Mouse (Mus musculus) heart, postnatal 36 days (tissue): ENCODE measurements around the gene Chuk. TPM values are rescaled to one million over a fixed set of nuclear protein-coding genes. Genes with fewer than 3 reads are reported as not detected.

Experiments
- DNase-seq, 2 experiments: peaks; one replicate each; pipeline ENCODE4 v3.0.0; 2021 to 2022
- intact Hi-C: fragments of 180-260 bp; cut with DNase I; formaldehyde crosslinking; loops from one replicate; pipeline ENCODE4 v1.15.1; 2025
- total RNA-seq, 2 experiments: library from RNA; stranded (reverse); gene quantifications; 2 replicates each; pipeline ENCODE4 v1.2.3; 2021

Chuk gene
- total RNA-seq, 2 experiments from 2014 or later, result 25.8 to 29.0 TPM

DNA sequence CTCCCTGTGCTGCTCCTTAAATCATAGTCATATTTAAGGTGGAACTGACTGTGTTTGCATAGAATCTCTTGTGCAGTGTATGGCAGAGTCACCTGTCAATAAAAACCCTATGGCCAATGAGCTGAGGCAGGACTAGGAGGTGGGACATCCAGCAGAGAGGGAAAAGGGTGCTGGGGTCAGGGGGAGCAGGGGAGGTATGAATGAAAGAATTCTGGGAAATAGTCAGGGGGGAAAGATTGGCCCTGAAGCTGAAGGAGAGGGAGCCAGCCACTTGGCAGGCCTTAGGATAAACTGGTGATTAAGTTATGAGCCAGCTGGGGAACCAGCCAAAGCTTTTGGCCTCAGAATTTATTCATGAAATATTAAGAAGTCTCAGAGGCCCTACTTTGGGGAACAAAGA is 1.7 kb upstream of the Chuk start:
- no peak for DNase-seq
- intact Hi-C loops, result no loop called here

GRCm38 (mm10) chr19:44107661-44108521 is 611 bp upstream of the Chuk start:
- intact Hi-C loops, result loop anchor here (2.0 kb wide), 2 partner anchors 27 to 39 kb away; partner anchors contain the start of genes Cwf19l1 and Erlin1
- peak in 1 of 2 experiments; percentile 10 for DNase-seq

DNA sequence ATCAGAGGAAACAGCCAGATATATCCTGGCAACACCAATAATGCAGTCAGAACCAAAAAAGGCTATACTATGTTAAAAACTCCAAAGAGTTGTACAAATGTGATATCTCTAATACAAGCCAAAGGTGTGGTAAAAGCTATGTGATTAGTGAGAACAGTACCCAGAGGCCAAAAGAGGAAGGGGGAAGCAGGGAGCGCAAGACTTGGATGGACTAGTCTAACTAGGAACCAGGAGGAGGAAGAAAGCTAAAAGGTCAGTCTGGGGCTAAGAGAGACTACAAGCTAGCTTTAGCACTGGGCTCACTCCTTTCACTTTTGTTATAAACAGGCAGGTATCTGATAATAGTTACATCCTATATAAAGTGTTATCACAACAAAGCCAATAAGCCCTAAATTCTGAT is 2.9 kb downstream of the Chuk start:
- intact Hi-C loops, result no loop called here
- no peak for DNase-seq

DNA sequence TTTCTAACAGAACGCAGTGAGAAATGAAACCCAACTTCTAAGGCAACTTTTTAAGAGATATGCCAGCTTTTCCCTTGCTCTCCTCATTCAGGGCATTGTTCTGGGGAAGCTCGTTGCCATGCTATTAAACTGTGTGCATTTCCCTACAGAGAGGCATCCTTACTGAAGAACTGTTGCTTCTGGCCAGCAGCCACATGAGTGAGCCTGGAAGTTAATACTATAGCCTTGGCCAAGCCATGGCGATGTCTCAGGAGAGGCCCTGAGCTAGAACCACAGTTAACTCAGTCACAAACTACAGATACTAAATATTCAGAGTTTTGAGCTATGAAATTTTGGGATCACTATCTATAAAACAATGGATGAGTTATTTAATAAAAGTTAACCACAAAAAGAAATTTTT is 4.3 kb downstream of the Chuk start:
- no peak for DNase-seq
- intact Hi-C loops, result no loop called here

DNA sequence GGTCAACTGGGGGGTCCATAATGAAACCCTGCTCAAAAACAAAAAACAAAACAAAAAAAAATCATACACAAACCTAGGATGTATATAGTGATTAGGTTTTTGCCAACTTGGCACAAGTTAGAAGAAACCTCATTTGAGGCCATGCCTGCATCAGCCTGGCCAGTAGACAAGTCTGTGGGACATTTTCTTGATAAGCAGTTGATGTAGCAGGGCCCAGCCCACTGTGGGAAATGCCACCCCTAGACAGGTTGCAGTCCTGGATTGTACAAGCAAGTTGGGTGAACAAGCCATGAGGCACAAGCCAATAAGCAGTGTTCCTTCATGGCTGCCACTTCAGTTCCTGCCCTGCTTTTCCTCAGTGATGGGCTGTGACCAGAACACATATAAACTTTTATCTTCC is 6.4 kb downstream of the Chuk start:
- intact Hi-C loops, result no loop called here
- DNase-seq, result no peak

- no peak for DNase-seq
- intact Hi-C loops, result no loop called here
Measured at GRCm38 (mm10) chr19:44086278-44086677, 21.0 kb downstream of the Chuk start.

GRCm38 (mm10) chr19:44080920-44081319 is 26.4 kb downstream of the Chuk start:
- intact Hi-C loops, result no loop called here
- DNase-seq, result no peak

GRCm38 (mm10) chr19:44080023-44080422 is 27.3 kb downstream of the Chuk start:
- no peak for DNase-seq
- intact Hi-C loops, result no loop called here

DNA sequence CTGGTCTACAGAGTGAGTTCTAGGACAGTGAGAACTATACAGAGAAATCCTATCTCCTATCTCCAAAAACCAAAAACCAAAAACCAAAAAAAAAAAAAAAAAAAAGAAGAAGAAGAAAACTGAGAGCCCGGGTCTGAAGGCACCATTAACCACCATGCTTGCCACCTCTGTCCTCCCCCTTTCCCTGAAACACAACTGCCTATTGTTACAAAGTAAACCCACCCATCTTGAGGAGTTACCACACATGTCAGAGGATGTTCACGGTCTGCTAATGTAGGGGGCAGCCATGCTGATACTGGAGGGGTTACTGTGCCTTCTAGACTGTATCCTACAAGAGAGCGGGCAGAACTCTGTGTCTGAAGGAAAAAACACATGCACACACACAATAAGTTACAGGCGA is 30.3 kb downstream of the Chuk start:
- no peak for DNase-seq
- intact Hi-C loops, result loop anchor here (10.0 kb wide), 1 partner anchor 322 kb away; the partner anchor contains the start of genes Cox15 and Cutc

GRCm38 (mm10) chr19:44076457-44076856 is 30.8 kb downstream of the Chuk start:
- DNase-seq, result no peak
- intact Hi-C loops, result loop anchor here (10.0 kb wide), 1 partner anchor 322 kb away; the partner anchor contains the start of genes Cox15 and Cutc

GRCm38 (mm10) chr19:44074986-44075385 is 32.3 kb downstream of the Chuk start:
- intact Hi-C loops, result loop anchor here (10.0 kb wide), 1 partner anchor 320 kb away; the partner anchor contains the start of genes Cox15 and Cutc
- DNase-seq, result no peak

GRCm38 (mm10) chr19:44071166-44071565 is 36.1 kb downstream of the Chuk start:
- intact Hi-C loops, result loop anchor here (10.0 kb wide), 1 partner anchor 316 kb away; the partner anchor contains the start of genes Cox15 and Cutc
- no peak for DNase-seq

DNA sequence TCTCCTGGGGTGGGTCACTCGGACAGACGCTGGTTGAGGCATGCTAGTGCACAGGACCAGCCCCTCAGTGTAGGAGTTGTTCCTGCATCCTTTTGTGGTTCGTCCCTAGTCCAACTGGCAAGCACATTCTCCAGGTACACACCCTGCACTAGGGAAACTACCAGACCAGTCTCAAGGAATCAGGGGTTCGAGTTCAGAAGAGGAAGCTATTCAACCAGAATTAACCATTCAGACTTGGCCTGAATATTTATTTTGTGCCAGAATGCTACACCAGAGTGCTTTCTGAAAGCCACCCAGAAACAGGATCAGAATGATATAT is 37.4 kb downstream of the Chuk start:
- DNase-seq, result no peak
- intact Hi-C loops, result loop anchor here (2.0 to 10.0 kb wide), 4 partner anchors 37 to 862 kb away; partner anchors contain the start of genes Chuk, Cox15, Cutc and Slf2

DNA sequence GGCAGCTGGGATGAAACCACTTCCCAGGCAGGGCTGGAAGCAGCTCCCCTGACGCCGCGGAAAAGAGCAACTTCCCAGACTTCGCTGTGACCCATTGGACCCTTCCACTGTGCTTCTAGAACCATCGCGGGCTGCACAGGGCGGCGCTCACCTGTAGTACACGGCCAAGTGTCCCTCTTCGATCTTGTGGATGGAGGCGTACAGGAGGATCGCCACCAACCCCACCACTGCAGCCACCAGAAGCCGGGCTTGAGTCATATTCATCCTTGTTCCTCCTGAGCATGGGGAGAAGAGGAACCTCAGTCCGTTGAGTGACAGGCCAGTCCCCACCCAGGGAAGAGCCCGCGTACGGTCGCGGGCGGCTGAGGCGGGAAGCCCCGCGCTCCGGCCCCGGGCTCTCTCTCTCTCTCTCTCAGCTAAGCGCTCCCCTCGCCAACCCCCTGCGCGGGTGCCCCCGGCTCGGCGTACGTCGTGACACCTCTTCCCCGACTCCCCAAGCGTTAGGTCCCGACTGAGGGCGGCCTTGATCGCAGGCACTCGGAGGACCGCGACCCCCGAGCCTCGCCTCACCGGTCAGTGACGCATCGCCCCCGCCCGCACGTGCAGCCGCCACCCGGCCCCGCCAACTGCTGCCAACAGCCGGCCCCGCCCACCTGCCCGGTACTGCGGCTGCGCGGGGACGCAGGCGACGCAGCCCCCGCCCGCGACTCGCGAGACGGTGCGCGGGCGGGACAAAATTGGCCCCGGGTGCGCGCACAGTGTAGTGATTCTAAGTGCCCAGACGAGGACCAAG is 38.0 kb downstream of the Chuk start, which contains the start of gene Erlin1:
Gene Erlin1, minus strand, starts transcription at position 665 of the 793 bp plus-strand sequence.
- peak; percentile 93 for DNase-seq
- intact Hi-C loops, result loop anchor here (2.0 to 10.0 kb wide), 3 partner anchors 37 to 863 kb away; partner anchors contain the start of genes Chuk and Slf2

DNA sequence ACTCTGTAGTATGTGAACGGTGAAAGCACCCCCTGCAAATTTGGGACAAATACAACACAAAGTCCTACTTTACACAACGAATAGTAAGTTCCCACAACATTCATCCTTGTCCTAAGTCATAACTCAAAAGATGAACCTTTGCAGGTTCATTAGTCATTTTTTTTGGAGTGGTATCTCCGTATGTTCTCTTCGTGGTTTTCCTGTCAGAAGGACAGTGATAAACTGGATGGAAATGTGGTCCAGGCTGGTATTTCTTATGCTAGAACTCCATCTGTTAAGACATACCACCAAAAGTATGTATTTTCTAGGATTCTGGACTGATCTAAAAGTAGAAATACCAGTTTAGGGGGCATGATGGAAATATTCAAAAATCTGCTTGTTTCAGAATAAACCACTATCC is 39.0 kb downstream of the Chuk start:
- intact Hi-C loops, result loop anchor here (2.0 to 10.0 kb wide), 3 partner anchors 39 to 864 kb away; partner anchors contain the start of genes Chuk and Slf2
- no peak for DNase-seq

DNA sequence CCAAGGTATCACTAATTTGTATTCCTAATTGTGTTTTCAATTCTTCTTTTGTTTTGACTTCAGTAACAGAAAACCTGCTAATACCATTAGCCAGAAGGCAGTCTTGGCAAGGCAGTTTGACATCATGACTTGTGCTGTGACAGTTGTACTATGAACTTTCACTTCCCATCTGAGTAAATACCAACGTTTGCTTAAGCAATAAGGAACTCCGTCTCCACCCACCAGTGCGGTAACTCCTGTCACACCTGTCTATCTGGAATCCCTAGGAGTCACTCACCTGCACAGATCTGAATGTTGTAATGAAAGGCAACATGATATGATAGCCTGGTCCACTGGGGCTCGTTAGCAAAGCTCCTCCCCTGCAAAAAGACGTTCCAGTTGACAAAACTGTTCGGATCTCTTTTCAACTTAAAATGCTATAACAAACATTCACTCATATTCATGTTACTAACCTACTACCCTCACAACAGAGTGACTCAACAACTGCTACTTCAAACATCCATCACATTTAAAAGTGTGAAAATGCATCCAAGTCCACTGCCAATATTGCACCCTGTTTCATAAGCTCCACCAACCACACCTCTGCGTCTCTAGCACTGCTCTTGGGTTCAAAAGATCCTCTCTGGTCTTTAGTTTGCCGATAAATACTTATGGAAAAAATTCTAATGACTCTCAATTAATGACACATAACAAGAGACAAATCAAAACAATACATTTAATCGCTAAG is 39.8 kb downstream of the Chuk start:
- intact Hi-C loops, result loop anchor here (2.0 to 10.0 kb wide), 3 partner anchors 39 to 865 kb away; partner anchors contain the start of genes Chuk and Slf2
- no peak for DNase-seq

DNA sequence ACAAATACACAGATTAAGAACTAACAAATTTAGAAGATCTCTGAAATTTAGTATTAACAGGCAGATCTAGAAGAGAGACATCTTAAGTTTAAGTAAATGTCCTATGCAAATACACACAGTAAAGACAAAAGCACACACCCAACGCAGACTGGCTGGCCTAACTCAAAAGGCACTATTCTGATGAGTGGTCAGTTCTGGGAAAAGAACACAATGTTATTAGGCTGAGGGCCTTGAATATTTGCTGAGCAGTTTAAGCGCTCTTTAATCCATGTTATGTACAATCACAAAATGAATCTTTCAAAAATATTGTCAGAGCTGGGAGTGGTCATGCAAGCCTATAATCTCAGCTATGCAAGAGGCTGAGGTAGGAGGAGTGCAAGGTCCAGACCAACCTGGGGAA is 42.5 kb downstream of the Chuk start:
- intact Hi-C loops, result loop anchor here (5.0 to 10.0 kb wide), 2 partner anchors 230 to 868 kb away; partner anchors contain the start of gene Slf2
- no peak for DNase-seq

- intact Hi-C loops, result loop anchor here (10.0 kb wide), 1 partner anchor 229 kb away; no protein-coding TSS in a partner anchor
- no peak for DNase-seq
Measured at GRCm38 (mm10) chr19:44063773-44064172, 43.5 kb downstream of the Chuk start.

DNA sequence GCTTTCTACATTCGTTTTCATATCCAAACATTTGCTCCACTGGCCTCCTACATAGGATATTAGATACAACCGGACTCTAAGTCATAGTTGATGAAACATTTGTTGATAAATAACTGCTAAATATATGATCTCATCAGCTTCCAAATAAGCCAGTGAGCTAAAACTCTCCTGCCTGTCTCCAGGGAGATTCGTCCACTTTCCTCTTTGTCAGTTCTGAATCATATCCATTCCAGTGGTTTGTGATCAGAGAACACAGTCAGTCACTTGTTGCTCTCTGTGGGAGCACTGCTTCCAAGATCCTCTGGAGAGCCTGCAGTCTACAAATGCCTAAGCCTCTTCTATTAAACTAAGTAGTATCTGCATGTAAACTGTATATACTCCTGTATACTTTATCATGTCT is 47.1 kb downstream of the Chuk start:
- intact Hi-C loops, result loop anchor here (10.0 kb wide), 1 partner anchor 225 kb away; no protein-coding TSS in a partner anchor
- DNase-seq, result no peak
